Mouse (Mus musculus) bone marrow, adult 2 months (tissue): ENCODE data around the gene Meltf.

ENCODE experiments used
- CTCF ChIP-seq: fragments of 200-500 bp; IDR thresholded peaks from 2 replicates; pipeline ENCODE4 v1.5.1; 2011; ENCODE audit warnings: low read length, control low read depth; ENCODE audit not compliant: control insufficient read depth, insufficient read depth
- POLR2A ChIP-seq: fragments of 200-500 bp; IDR thresholded peaks from 2 replicates; pipeline ENCODE4 v1.6.1; 2011; ENCODE audit warnings: low read depth, mild to moderate bottlenecking, control low read depth, low read length, borderline replicate concordance; ENCODE audit not compliant: control insufficient read depth

DNA sequence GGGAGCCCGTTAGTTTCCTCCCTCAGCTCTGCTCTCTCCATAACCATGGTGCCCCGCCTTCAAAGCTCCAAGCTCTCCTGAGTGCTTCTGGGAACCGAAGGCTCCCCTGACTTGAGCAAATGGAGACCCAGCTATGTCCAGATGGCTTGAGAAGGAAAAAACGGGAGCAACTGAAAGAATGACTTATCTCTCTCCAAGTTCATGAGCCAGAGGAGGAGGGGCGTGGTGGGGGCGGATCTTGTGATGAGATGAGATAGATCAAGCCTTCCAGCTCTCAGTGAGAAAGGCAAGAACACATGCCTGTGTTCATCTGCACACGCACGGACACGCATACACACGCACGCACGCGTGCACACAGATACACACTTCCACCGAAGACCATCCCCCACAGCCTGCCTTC, 4.7 kb downstream of the Meltf start:
- no peak for TF ChIP-seq CTCF
- TF ChIP-seq POLR2A = no peak
